Comparison of ENCODE assay signal across 10 mouse cellular contexts in the genomic region with DNA sequence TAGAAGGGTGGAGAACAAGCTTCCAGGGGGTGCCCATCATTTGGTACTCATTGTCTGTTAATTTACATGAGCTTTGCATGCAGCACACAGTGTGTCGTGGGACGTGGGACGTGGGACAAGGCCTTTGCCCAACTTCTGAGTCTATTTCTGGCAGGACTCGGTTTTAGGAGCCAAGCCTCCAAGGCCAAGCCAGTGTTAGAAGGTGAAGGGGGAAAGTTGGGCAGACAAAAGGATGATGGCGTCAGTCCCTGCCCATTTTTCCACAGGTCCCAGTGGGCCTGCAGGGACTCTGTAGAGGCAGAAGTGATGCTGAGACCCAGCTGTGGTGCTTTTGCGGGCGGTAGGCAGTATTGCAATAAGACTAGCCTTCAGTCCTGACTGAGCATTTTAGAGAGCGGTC. TPM values are rescaled to one million over a fixed set of nuclear protein-coding genes. Genes with fewer than 3 reads are reported as not detected.
A peak's percentile ranks its signal among the peaks of the same experiment; 100 is the strongest.
DNase-seq lines count a peak whose midpoint lies in the region; ATAC-seq lines count a peak whose summit lies in the region.
"Had no signal": no experiment of that assay in that cellular context is flagged by ENCODE, and none has a peak within 500 bp of the region (broad histone marks: within the 10 kb centered on the region; RNA-seq: fewer than 3 reads in every experiment).

No protein-coding gene starts in this region.

- H3K4me1 ChIP-seq in heart, embryonic 12.5 days (replicated peaks) = peaks cover 50% of the 10 kb centered on the region
- peaks cover 57% of the 10 kb centered on the region for H3K4me1 ChIP-seq in midbrain, embryonic 13.5 days (replicated peaks)
- H3K4me1 ChIP-seq in midbrain, embryonic 11.5 days (ENCODE audit: control insufficient read depth, insufficient read depth, low read length) = peaks cover 25% of the 10 kb centered on the region
- peaks cover 42% of the 10 kb centered on the region for H3K4me1 ChIP-seq in limb, embryonic 10.5 days

- intact Hi-C loops in heart, postnatal 14 days (cut with DNase I) = loop anchor here (5.0 kb wide), 1 partner anchor 33 kb away; the partner anchor contains the start of gene Gramd4

- no peaks in the 10 kb centered on the region for H3K9me3 ChIP-seq in heart, embryonic 12.5 days (replicated peaks)
- H3K9me3 ChIP-seq in midbrain, embryonic 13.5 days = no peaks in the 10 kb centered on the region
- H3K9me3 ChIP-seq in midbrain, embryonic 11.5 days (ENCODE audit: control insufficient read depth, low read length) = no peaks in the 10 kb centered on the region
- H3K9me3 ChIP-seq in limb, embryonic 10.5 days (replicated peaks) = no peaks in the 10 kb centered on the region

- H3K9ac ChIP-seq in heart, embryonic 12.5 days = no peak overlapping the region
- no peak overlapping the region for H3K9ac ChIP-seq in midbrain, embryonic 13.5 days (replicated peaks)
- H3K9ac ChIP-seq in midbrain, embryonic 11.5 days (ENCODE audit: low read length) = no peak overlapping the region

- peak overlapping the region; percentile 77 for H3K27ac ChIP-seq in heart, embryonic 12.5 days (ENCODE audit: poor library complexity, severe bottlenecking)
- H3K27ac ChIP-seq in midbrain, embryonic 13.5 days = 0 out of 2 replicates have a peak overlapping the region, but pooled peaks have one; percentile 32
- H3K27ac ChIP-seq in midbrain, embryonic 11.5 days (ENCODE audit: low read depth, low read length) = no peak overlapping the region
- H3K27ac ChIP-seq in limb, embryonic 10.5 days = peak overlapping the region; percentile 15; the same call in 1 of the 2 replicates
- H3K27ac ChIP-seq: macrophage had no signal

- no peak overlapping the region for H3K4me2 ChIP-seq in heart, embryonic 12.5 days
- no peak overlapping the region for H3K4me2 ChIP-seq in midbrain, embryonic 13.5 days (replicated peaks)
- no peak overlapping the region for H3K4me2 ChIP-seq in midbrain, embryonic 11.5 days

- no peaks in the 10 kb centered on the region for H3K27me3 ChIP-seq in heart, embryonic 12.5 days (replicated peaks)
- H3K27me3 ChIP-seq in midbrain, embryonic 13.5 days = no peaks in the 10 kb centered on the region
- no peaks in the 10 kb centered on the region for H3K27me3 ChIP-seq in midbrain, embryonic 11.5 days (ENCODE audit: control insufficient read depth, insufficient read depth, low read length)
- no peaks in the 10 kb centered on the region for H3K27me3 ChIP-seq in limb, embryonic 10.5 days (ENCODE audit: low read depth, poor library complexity, severe bottlenecking)

- ATAC-seq in heart, embryonic 12.5 days (ENCODE audit: insufficient number of reproducible peaks, low FRiP score) = no peak
- ATAC-seq in midbrain, embryonic 13.5 days = no peak
- no peak for ATAC-seq in midbrain, embryonic 11.5 days (ENCODE audit: low FRiP score)
- no peak for ATAC-seq in granulocyte monocyte progenitor cell, adult 5-6 weeks (replicated peaks; ENCODE audit: poor library complexity, severe bottlenecking)

- DNase-seq in heart, postnatal 14 days = no peak
- no peak for DNase-seq in midbrain, embryonic 11.5 days (ENCODE audit: low spot score, missing footprints)
- no peak for DNase-seq in limb, embryonic 10.5 days (ENCODE audit: low spot score)
- no peak for DNase-seq in spleen, adult 18-20 months
- no peak for DNase-seq in layer of hippocampus, adult 18-20 months (ENCODE audit: low spot score in 2 of 2)
- DNase-seq: right cerebral cortex, adult 18-20 months had no signal

- WGBS in heart, embryonic 12.5 days = 86% methylated on average over 8 of the region's 8 CpGs
- WGBS in midbrain, embryonic 13.5 days = 90% methylated on average over 8 of the region's 8 CpGs
- 90% methylated on average over 8 of the region's 8 CpGs for WGBS in midbrain, embryonic 11.5 days
- 94% methylated on average over 8 of the region's 8 CpGs for WGBS in limb, embryonic 10.5 days

- H3K4me3 ChIP-seq in heart, embryonic 12.5 days = no peak overlapping the region
- H3K4me3 ChIP-seq in midbrain, embryonic 13.5 days (replicated peaks) = no peak overlapping the region
- H3K4me3 ChIP-seq in midbrain, embryonic 11.5 days (ENCODE audit: low read depth, low read length) = no peak overlapping the region
- H3K4me3 ChIP-seq in limb, embryonic 10.5 days = no peak overlapping the region

- H3K36me3 ChIP-seq in heart, embryonic 12.5 days = peaks cover 8% of the 10 kb centered on the region; the same call in 1 of the 2 replicates
- H3K36me3 ChIP-seq in midbrain, embryonic 13.5 days = peaks cover 27% of the 10 kb centered on the region
- no peaks in the 10 kb centered on the region for H3K36me3 ChIP-seq in midbrain, embryonic 11.5 days (ENCODE audit: control insufficient read depth, insufficient read depth, low read length)
- peaks cover 9% of the 10 kb centered on the region for H3K36me3 ChIP-seq in limb, embryonic 10.5 days

RNA-seq across cellular contexts. Expression of gene Gramd4, which starts 33.1 kb away (rescaled TPM):
- polyA plus RNA-seq in heart, embryonic 12.5 days (2016; fragmentation: Nextera tagmentation; extraction: Ambion mirVana) = 14.3 and 14.8 TPM in 2 replicates
- 10 to 100 TPM; 32.4 to 35.0 TPM for total RNA-seq in heart, postnatal 14 days (2021)
- 31.3 and 34.3 TPM in 2 replicates for polyA plus RNA-seq in midbrain, embryonic 13.5 days (2015; fragmentation: Nextera tagmentation; extraction: Ambion mirVana)
- 7.8 and 8.9 TPM in 2 replicates for polyA plus RNA-seq in midbrain, embryonic 11.5 days (2014; fragmentation: Nextera tagmentation; extraction: Ambion mirVana)
- polyA plus RNA-seq in limb, embryonic 10.5 days (2016; fragmentation: Nextera tagmentation; extraction: Ambion mirVana) = 13.0 and 14.1 TPM in 2 replicates
- total RNA-seq in granulocyte monocyte progenitor cell, adult 5-6 weeks (2014; fragmentation: Nextera tagmentation) = 15.0 and 19.9 TPM in 2 replicates
- 15.9 and 18.4 TPM in 2 replicates for total RNA-seq in granulocyte monocyte progenitor cell, adult 5-6 weeks (2017)
- 10 to 100 TPM; 30.7 to 34.5 TPM for total RNA-seq in layer of hippocampus, adult 18-20 months (2021)

RNA-seq across cellular contexts. Expression of gene Celsr1, which starts 57.0 kb away (rescaled TPM):
- 2.0 and 2.3 TPM in 2 replicates for polyA plus RNA-seq in heart, embryonic 12.5 days (2016; fragmentation: Nextera tagmentation; extraction: Ambion mirVana)
- 10 to 100 TPM in 1 of 2 experiments, 1 to 10 TPM in 1; 10.0 to 11.5 TPM for total RNA-seq in heart, postnatal 14 days (2021)
- 2.0 and 2.7 TPM in 2 replicates for polyA plus RNA-seq in midbrain, embryonic 13.5 days (2015; fragmentation: Nextera tagmentation; extraction: Ambion mirVana)
- polyA plus RNA-seq in midbrain, embryonic 11.5 days (2014; fragmentation: Nextera tagmentation; extraction: Ambion mirVana) = 4.1 and 4.9 TPM in 2 replicates
- polyA plus RNA-seq in limb, embryonic 10.5 days (2016; fragmentation: Nextera tagmentation; extraction: Ambion mirVana) = 0.67 and 0.86 TPM in 2 replicates
- 8.0 and 12.6 TPM in 2 replicates for total RNA-seq in granulocyte monocyte progenitor cell, adult 5-6 weeks (2014; fragmentation: Nextera tagmentation)
- total RNA-seq in granulocyte monocyte progenitor cell, adult 5-6 weeks (2017) = 6.9 and 8.7 TPM in 2 replicates
- total RNA-seq in layer of hippocampus, adult 18-20 months (2021) = 1 to 10 TPM; 5.6 to 6.3 TPM
- polyA plus RNA-seq: macrophage had no signal
